Mouse (Mus musculus) c-Kit-positive CD71-negative TER-119-negative erythroid progenitor cells, embryonic 14.5 days (primary cell): Measurements from ENCODE around the gene Krt1.

ENCODE experiments used
- DNase-seq: peaks from one replicate; pipeline ENCODE4 v3.0.0-alpha.2; 2013; ENCODE audit warnings: low read depth

Krt1 gene

GRCm38 (mm10) chr15:101803052-101803822 is 47.4 kb downstream of the Krt1 start:
- no peak for DNase-seq

GRCm38 (mm10) chr15:101802296-101802835 is 48.2 kb downstream of the Krt1 start, which contains the start of gene Krt73:
Krt73 (minus strand) TSS chr15:101802346.
- no peak for DNase-seq
